Mouse (Mus musculus) testis, postnatal 14 days (tissue): ENCODE data around the gene Plcb3.

Experiments
- DNase-seq: peaks from one replicate; pipeline ENCODE4 v3.0.0; 2021; ENCODE audit warnings: low spot score

Gene Plcb3

DNA sequence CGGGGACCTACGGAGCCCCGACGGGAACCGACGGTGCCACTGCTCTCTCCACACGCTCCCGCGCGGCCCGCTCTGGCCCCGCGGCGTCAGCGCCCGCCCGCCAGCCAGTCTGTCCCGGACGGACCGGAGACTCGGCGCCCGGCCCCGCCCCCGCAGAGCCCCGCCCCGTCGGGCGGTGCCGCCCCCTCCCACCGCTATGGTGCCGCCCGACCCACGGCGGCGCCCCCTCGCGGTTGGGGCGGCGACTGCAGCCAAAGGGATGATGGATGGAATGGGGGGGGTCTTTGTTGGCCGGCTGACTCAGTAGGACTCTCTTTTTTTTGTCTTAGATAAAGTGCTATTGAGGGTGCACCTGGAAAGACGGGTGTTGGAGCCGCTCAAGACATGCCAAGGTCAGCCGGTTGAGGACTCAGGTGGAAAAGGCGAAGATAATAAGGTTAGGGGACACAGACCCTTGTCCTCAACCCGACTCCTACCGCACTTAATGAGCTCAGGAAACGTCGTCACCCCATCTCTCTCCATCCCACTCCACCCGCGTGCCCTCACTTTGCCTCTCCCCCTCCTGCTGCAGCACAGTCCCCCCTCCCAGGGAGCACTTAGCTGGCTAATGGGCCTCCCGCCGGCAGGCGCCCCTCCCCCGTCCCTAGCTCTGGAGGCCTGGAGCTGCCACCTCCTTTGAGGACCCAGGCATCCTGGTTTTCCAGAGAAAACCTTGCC, 6.4 kb downstream of the Plcb3 start:
- DNase-seq, result peak; percentile 69

DNA sequence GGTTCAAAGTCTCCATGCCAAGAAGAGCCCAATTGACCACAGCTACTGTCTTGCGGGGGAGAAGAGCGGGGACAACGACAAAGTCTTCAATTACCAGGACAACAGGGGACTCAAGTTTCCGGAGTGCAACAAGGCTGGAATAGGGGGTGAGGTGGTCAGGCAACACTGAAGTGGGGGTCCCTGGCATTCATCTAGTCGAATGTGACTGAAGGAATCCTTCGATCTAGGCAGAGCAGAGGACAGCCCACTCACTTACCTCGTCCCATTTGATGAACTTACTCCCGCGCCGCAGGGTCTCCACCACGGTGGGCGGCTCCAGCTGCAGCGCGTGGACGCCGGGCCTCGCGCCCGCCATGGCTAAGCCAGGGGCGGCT, 7.0 kb downstream of the Plcb3 start:
- DNase-seq, result no peak

DNA sequence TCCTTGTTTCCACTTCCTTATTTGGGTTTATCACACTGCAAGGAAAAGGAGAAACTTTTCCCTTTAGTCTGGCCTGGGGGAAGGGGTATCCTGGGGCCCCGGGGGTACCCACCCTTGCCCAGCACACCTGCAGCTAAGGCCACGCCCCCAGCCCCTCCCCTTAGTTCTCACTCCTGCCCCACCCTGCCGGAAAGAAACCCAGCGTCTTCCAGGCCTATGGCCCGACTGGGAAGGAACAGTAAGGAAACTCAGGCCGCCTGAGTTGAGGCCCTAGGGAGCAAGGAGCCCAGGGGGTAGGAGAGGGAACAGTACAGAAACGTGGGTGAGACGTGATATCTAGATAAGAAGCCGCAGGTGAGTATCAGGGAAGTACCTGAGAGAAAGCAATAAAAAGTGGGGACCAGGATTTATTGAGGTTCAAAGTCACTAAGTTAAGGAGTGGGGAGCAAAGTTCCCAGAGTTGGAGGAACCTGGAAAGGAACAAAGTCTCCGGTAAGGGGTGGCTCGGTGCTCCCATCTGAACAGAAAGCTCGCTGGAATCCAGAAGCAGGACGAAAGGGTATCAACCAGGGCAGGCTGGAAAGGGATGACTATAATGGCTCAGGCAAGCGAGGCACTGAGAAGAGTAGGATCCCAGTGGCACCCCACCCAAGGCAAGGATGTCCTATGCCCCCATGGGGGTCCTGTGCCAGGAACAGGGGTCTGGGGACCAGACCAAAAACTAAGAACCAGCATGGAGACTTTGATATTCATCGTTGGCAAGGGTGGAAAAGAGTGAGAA, 7.6 kb downstream of the Plcb3 start:
- DNase-seq, result no peak

DNA sequence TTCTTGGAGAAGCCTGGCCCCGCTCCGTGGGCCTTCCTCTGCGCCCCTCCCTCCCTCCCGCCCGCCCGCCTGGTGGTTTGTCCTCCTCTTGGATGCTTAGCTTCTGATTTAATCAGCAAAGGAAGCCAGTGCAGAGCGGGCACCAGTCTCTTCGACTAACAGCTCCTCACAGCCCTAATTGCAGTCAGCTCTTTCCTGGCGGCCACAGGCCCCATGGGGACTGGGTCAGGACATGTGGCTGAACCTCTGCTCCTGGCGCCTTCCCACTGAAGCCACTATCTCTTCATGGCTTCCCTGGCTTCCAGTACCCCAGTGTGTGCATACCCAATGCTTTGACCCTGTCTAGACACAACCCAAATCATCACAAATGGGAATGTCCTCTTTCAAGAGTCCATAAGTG, 19.8 kb downstream of the Plcb3 start:
- no peak for DNase-seq

DNA sequence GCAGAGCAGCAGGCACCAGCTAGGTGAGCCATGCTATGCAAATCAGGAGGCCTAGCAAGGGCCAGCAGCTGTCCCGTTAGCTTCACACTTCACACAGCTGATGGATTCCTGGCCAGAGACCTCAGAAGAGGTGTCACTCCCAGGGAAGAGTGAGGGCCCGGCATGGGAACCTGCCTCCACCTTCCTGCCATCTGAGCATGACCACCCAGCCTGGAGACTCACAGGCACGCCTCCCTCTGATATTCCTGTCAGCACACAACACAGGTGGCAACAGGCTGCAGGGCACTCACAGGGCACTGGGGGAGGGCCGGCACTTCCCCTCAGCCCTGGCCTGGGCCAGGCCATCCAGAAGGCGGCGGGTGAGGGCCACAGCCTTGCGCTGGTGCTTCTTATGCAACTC, 20.8 kb downstream of the Plcb3 start:
- no peak for DNase-seq

DNA sequence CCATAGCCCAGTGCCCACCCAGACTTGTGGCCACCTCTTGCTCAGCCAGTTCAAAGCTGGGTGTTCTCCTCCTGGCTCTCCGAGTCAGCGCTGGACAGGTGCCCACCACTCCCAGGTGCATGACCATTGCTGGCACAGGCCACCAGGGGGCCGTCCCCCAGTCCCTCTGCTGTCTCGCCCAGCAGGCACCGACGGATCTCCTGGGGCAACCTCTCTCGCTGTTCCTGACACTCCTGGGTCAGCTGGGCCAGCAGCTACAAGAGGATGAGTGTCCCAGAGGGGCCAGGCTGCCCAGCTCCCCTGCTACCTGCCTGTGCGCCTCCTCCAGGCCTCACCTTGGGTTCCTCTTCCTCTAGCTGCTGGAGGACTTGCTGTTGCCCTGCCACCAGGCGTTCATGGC, 22.2 kb downstream of the Plcb3 start:
- no peak for DNase-seq

DNA sequence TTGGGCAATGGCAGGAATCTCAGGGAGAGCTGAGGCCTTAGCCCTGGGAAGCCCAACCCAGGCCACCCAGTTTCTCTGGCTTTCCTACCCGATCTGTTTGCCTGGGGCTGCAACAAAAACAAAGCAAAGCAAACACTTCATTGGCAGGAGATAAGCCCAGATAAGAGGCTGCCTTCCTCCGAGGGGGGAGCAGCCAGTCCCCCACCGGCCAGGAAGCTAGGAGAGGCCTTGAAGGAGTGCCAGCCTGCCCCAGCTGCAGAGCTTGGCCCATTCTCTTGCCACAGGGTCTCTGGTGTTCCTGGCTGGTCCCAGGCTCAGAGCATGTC, 23.6 kb downstream of the Plcb3 start:
- DNase-seq, result peak; percentile 72

DNA sequence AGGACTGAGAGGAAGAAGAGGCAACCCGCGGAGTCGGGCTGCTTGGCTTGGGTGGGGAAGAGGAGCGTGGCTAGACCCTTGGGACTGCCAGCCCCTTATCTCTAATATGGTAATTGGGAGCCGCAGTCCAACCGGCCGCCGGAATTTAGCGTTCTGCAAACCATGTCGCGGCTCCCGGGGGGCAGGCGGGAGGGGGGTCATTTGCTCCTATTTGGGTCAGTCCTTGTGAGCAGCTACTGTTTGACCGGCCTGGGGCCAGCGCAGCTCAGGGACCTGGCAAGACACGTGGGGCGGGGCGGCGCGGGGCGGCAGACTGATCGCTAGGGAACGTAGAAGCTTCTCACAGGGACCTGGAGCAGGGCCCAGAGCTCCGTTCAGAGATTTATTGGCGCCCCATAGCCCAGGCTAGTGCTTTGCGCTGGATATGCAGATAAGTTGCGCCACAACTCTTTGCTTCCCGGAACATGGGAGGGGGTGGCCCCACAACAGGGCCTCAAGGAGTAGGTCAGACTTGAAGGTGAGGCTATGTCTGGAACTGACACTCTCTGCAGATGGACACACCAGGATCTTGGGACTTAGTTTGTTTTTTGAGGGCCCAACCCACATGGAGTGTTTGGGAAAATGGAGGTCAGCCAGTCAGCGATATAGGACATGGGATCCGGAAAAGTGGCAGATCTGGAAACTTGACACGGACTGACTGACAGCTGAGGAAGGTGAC, 24.1 kb downstream of the Plcb3 start:
- peak; percentile 79 for DNase-seq

DNA sequence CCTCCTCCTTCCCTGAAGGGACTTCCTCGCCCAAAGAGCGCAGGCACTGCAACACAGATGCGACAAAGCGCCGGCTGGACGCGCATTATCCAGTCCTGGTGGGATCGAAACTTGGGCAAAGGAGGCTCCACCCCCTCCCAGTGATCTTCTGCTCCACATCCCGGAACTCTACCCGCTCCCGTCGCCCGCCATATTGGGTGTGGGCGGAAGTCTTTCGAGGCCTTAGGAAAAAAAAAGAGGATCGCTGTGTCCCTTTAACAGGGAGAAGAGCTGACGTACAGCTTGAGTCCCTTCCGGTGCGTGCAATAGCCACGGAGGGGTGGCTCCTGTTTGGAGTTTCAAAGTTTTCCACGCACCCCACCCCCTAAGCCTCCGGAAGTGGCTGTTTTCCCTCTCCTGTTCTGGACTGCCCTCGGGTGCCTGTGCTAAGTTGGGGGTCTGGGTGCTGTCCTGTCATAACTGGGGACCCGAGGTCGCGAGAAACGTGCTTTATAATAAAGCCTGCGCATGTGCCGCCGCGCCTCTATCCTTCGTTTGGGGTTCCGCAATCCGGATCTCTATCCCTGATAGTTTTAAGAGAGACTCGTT, 24.8 kb downstream of the Plcb3 start:
- peak; percentile 91 for DNase-seq

DNA sequence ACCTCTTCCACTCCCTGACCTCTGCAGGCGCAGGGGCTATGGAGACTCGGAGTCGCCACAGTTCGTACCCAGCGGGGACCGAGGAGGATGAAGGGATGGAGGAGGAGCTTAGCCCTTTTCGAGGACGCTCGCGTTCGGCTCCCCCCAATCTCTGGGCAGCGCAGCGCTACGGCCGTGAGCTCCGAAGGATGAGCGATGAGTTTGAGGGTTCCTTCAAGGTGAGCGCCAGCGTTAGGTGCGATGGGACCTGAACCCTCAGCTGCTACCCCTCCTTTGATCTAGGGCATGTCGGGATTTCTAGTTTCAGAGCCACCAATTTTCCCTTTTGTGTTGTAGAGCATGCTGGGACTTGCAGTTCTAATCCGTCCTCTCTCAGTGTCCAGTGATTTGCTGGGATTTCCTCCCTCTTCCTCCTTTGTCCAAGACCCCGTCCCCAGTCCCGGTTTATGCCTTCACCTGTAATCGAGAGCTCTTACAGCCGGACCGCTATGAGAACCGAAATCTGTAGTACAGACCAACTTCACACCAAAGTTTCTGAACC, 25.6 kb downstream of the Plcb3 start:
- DNase-seq, result no peak

DNA sequence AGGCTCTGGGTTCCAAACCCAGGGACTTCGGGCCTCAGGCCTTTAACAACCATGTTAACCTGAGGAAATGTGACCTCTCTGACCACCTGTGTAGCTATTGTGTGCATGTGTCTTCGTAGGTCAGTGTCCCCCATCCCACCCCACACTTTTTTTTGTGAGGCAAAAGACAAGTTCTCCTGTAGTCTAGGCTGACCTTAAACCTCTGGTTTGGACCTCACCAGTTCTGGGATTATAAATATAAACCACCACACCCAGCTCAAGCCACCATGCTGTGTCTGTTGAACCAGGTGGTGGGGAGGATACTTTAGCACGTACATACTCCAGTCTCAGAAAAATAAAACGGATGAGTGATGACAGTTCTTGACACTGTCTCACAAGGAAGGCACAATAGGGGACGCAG, 26.3 kb downstream of the Plcb3 start:
- no peak for DNase-seq

DNA sequence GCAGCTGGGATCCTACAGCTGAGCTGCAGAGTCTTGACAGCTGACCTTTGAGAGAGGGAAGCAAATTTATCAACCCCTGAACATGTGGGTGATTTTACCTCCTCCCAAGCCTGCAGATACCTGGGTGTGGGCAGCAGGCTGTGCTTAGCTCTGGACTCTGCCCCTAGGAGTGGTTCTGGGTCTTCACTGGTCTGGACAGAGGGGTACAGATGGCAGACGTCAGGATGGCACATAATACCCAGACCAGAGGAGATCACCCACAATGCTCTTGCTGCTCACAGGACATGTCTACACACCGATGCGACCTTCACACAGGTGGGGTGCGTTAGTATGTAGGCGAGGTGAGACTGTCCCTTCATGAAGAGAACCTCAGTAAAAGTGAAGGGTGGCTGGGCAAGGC, 26.7 kb downstream of the Plcb3 start:
- DNase-seq, result no peak

DNA sequence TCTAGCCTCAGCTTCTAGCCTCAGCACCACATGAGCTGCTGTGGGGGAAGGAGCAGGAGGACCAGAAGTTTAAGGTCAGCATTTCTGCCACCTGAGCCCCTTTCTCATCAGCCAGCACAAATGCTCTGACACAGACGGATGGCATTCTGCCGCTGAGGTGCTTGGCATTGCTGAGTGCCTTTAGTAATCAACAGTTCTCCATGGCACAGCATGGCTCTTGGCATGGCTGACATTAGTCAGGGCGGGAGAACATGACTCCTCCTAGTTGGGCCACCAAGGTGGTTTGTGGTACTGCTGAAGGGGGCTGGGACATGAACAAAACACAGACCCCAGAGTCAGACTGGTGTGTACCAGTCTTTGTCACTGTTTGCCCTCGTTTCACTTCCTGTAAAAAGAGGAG, 28.1 kb downstream of the Plcb3 start:
- no peak for DNase-seq

DNA sequence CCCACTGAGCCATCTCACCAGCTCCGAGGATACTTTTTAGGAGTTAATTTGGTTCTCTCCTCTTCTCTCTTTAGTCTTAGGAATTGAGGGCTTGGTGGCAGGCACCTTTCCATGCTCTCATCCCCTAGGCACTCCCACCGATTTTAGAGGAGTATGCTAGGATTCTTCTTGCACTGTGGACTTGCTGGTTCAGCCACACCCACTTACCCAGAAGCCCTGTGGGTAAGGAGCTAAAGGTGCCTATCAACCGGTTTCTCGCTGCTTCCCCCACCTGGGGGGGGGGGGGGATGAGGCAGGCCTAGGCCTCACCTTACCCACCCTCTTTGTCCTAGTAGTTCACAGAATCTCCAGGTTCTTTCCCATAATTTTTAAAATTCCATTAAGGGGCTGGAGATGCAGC, 28.5 kb downstream of the Plcb3 start:
- DNase-seq, result no peak

DNA sequence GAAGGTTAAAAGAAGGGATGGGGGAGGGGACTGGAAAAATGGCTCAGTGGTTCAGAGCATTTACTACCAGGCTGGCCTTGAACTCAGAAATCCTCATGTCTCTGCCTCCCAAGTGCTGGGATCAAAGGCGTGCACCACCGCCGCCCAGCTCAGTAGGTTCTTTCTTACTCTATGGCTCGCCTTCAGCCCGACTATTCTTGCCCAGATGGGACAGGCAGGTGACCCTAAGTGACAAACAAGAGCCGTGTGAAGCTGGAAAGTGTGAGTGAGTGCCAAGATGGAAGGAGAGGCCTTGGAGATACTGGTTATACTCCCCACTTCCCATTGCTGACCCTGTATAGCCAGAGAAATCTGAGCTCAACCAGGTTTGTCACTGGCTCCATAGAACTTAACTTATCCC, 32.6 kb downstream of the Plcb3 start:
- DNase-seq, result no peak

DNA sequence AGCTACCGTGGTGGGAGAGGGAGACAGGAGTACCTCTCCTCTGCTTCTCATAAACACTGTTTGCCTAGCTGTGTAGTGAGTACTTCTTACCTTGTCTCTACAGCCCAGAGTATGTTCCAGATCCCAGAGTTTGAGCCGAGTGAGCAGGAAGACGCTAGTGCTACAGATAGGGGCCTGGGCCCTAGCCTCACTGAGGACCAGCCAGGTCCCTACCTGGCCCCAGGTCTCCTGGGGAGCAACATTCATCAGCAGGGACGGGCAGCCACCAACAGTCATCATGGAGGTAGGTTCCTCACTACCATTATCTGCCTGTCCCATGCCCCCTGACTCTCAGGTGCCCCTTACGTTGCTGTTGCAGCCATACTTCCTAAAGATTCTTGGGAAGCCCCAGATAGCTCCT, 33.5 kb downstream of the Plcb3 start:
- no peak for DNase-seq

DNA sequence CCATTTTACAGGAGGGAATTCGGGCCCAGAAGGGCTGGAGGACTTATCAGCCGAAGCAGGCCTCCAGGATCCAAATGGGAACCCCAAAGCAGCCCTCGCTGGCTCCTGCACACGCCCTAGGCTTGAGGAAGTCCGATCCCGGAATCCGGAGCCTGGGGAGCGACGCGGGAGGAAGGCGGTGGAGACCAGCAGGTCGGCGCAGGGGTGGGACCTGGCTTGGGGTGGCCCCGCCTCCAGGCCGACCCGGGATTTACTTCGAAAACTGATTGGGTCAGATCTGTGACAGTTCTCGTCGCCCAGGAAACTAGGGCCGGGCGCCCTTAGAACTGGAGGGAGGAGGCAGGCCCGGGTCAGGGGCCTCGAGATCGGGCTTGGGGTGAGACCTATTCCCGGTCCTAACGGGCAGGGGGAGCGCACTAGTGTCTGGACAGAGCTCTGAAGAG, 34.0 kb downstream of the Plcb3 start, which contains the start of gene Gpr137:
Gene Gpr137 (minus strand): TSS at position 232 of the 443 bp plus-strand sequence.
- peak; percentile 92 for DNase-seq

DNA sequence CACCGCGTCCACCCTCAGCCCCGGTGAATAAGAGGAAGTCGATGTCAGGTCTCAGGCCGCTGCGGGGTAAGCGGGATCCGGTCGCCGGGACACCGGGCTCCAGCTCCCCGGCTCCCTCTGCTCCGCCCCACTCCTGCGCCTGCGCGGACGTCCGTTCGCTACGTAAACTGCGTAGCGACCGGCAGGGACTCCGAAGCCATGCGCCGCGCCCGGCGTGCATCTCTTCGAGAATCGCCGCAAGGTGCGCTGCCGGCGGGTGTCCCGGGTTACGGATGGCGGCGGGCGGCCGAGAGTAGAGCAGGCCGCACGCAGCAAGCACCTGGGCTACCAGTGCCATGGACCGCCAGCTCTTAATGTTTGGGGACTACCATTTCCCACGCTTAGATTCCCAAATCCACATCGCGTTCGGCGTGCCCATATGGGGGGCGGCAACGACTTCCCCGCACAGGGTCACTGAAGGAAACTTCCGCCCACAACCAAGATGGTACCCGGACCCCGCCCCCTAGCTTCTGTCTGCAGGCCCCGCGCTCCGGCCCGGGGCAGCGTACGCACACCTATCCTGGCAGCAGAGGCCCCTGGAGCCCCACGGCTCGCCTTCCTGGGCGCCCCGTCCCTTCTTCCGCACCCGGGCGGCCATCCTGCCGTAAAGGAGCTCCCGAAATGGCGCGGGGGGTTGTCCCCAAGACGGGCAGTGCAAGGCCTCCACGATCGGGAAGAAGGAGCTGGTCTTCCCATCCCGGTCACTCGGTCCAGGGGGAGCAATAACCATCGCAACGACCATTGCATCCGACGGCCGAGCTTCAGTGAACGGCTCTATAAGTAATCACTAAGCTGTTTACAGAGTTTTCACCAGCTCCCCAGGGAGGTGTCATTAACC, 34.7 kb downstream of the Plcb3 start, which contains the start of gene Bad:
Gene Bad (plus strand): TSS at position 490 of the 877 bp plus-strand sequence.
- DNase-seq, result peak; percentile 92

DNA sequence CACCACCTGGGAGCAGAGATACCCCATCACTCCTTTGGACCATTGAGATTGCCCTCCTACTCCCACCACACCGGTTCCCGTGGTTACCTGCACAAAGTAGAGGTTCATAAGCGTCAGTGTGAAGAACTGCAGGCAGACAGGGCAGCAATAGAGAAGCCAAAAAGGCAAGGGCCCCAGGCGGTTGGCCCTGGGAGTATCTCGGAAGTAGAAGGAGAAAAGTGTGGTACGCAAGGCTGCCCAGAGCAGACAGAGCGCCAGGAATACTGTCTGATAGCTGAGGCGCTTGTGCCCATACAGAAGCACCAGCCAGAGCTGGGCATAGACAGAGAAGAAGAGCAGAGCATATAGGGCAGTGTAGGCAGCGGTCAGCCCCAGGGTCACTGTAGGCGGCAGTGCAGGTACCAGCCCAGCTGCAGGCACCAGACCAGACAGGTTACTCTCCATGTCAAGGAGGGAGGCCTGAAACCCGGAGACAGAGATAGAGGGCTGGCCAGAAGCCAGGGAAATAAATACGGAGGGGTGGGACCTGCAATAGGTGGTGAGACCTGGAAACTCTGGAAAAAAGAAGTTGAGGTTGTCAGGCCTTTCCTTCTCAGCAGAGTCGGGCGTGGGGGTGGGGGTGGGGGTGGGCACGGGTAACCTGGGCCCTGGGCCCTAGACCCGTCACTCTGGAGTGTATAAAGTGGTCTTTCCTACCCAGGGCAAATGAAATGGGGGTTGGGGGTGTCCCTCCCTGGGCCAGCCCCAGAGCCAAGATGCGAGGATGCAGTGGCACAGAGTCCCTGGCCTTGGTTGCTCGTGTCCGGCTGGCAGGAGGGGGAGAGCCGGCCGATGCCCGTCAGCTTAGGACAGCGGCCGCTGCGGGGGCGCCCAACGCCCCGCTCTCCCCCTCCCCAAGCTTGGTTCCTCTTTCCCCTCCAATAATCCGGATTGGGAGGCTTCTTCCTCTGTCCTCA, 35.6 kb downstream of the Plcb3 start:
- no peak for DNase-seq
